Mouse (Mus musculus) frontal cortex, postnatal 25 days (tissue): ENCODE data around the gene Senp3.
"Not testable (repeated sequence)": the region's sequence is repeated elsewhere in the genome, so short reads cannot be mapped to it uniquely, and the experiment has no call there.

Source experiments
- DNase-seq, 2 experiments: peaks; one replicate each; pipeline ENCODE4 v3.0.0; 2022; ENCODE audit warnings: low spot score in 2 of 2

The Senp3 gene

DNA sequence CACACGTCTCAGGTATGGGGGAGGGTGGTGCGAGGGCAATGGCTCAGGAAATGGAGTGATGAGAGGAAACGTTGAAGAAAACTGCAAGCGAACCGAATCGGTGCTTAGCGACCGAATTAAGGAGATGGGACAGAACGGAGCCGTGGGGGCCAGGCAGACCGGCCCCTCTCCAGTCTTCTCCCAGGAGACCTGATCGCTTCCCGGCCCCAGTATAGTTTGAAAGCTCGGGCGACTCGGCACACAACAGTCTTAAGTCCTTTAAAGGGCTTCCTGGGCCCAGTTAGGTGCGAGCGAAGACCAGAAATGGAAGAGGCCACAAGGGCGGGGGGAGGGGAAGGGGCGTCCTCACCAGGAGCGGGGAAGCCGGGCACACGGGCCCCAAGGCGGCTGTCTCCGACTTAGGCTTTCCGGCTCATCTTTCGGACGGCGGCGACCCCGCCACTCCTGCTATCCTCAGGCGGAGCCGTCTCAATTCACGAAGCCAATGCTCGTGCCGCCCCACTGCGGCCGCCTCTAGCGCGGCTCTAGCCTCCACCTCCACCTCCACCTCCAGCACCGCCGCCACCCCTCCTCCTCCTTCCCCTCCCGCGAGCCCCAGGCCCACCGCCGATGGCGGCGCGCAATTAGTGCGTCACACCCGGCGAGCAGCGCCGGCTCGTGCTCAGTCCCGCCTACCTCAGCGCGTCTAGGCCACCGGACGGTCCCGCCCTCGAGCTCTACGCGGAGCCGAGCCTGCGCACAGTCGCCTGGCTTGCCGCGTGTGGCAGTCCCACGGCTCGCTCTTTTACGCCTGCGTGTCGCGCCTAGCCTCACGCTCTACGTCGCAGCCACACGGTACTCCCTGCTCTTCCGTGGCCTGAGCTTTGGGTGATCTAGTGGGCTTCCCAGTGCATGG, at the start of gene Senp3:
Gene Senp3, minus strand, starts transcription at position 771 of the 895 bp plus-strand sequence.
- DNase-seq = peak; percentile 87 to 95

DNA sequence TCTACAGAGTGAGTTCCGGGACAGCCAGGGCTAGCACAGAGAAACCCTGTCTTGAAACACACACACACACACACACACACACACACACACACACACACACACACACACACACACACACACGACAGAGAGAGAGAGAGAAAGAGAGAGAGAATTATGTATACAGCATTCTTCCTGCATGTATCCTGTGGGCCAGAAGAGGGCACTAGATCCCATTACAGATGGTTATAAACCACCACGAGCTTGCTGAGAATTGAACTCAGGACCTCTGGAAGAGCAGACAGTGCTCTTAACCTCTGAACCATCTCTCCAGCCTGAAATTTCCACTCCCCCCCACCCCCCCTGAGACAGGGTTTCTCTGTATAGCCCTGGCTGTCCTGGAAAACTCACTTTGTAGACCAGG, 49.5 kb upstream of the Senp3 start:
- DNase-seq = not testable (repeated sequence)

DNA sequence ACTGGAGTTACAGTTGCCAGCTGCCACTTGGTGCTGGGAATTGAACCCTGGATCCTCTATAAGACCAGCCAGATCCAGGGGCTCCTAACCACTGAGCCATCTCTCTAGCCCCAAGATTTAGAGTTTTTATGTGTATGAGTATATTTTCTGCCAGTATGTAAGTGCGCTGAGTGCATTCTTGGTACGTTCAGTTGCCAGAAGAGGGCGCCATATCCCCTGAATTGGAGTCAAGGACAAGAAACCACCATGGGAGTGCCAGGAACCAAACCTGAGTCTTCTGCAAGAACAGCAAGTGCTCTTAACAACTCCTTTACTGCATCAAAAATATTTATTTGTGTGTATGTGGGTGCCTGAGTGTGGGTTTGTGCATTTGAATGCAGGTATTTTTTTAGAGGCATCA, 47.2 kb upstream of the Senp3 start:
- no peak for DNase-seq

DNA sequence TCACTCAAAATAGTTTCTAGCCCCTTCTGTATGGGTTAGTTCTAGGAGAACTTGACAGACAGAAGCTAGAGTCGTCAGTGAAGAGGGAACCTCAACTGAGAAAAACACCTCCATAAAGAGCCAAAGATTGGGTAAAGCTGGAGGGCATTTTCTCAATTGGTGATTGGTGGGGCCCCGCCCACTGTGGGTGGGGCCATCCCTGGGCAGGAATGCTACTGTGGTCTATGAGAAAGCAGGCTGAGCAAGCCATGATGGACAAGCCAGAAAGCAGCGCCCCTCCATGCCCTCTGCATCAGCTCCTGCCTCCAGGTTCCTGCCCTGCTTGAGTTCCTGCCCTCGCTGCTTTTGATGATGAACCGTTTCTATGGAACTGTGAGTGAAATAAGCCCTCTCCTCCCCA, 44.1 kb upstream of the Senp3 start:
- DNase-seq = no peak

DNA sequence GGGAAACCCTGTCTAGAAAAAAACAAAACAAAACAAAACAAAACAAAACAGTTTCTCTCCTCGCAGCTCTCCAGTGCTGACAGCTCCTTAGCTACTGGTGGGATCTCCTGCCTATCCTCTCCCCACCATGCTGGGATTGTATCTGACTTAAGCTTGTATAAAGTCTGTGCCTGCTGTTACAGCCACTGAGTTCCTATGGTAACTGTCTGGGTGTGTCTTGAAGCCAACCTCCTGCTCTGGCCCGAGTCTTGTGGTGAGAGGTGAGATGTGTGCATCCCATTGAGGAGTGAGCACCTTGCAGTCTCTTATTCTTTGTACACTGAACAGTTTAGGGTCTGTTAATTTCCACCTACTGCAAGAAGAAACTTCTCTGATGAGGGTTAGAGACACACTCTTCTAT, 41.2 kb upstream of the Senp3 start:
- no peak for DNase-seq

DNA sequence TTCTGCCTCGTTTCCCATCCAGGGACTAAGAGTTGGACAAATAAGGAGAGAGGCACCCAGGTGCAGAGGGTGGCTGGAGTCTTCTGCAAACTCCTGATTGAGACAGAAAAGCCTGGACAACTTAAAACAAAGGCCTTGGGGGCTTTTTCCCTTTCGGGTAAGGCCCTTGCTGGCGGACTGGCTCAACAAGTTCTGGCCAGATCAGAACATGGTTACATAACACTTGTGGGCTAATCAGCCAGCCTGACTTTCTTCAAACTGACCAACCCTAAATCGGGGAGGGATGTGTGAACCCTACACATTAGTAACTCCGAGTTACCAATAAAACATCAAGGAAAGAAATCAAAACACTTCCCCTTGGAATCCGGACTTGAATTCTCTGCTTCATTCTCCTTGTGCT, 39.0 kb upstream of the Senp3 start:
- DNase-seq = no peak

DNA sequence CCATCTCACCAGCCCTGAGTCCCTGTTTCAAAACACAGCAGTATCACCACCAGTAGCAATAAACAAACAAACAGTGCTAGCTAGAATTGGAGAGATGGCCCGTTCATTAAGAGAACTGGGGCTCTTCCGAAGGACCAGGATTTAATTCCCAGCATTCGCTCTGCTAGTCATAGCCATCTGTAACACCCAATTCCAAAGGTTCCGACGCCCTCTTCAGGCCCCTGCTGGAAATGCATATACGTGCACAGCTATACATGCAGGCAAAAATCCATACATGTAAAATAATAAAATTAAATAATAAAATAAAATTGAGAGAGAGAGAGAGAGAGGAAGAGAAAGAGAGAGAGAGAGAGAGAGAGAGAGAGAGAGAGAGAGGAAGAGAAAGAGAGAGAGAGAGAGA, 37.5 kb upstream of the Senp3 start:
- no peak for DNase-seq

DNA sequence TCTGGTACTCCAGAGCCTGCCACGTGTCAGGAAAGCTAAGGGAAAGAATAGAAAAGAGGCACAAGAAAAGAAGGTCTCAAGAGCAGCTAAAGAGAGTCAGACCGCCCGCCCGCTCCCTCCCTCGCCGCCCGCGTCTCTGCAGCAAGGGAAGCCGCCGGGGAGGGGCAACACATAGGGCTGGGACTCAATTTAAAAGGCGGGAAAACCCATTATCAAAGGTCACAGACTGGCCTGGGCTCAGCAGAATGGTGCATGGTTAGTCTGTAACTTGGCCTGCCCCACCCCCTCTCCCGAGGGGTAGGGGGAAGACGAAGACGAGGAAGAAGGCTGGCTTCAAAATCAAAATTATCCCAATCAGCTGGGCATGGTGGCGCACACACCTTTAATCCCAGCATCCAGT, 36.8 kb upstream of the Senp3 start:
- DNase-seq = no peak

DNA sequence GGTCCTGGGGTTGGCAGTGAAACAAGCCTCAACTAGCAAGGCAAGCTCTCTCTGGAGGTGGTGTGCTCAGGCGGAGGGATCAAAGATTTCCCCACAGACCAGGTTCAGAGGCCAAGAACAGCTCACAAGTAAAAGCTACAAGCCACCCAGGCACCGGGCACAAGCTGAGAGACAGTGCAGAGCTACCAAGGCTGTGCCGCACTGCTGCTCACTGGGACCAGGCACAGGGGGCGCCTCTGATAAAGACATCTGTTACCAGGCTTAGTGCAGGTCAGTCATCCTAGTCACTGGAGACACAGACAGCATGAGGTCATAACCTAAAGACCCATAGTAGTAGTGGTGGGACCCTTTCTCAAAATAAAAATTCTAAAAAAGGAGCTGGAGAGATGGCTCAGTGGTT, 35.1 kb upstream of the Senp3 start:
- DNase-seq = no peak

DNA sequence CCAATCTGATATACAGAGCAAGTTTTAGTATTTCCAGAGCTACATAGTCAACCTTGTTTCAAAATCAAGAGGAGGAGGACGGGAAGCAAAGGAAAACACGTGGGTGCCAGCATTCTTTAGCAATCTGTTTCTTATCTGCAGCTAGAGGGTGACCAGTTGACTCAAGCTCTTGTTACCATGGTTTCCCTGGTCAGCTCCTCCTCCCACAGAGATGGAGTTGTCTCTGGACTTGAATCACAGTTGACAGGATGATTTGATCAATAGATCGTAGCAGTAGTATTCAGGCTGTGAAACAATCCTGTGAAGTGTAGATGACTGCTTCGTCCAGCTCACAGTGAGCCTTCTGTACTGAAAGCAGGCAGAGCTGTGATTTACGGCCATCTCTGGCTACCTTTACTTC, 34.0 kb upstream of the Senp3 start:
- DNase-seq = no peak

DNA sequence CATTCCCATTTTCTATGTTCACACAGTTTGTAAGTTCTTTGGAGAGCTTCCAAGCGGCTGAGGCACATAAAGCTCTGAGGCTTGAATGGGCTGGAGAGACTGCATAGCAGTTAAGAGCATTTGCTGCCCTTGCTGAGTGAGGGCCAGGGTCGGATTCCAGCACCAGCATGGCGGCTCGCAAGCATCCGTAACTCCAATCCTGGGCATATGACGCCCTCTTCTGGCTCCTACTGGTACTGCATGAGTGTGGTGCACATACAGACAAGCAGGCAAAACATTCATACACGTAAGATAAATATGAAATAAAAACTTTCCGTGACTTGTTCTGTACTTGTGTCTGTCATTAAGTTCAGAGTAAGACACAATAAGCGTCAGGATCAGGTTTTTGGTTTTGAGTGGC, 33.6 kb upstream of the Senp3 start:
- DNase-seq = no peak

DNA sequence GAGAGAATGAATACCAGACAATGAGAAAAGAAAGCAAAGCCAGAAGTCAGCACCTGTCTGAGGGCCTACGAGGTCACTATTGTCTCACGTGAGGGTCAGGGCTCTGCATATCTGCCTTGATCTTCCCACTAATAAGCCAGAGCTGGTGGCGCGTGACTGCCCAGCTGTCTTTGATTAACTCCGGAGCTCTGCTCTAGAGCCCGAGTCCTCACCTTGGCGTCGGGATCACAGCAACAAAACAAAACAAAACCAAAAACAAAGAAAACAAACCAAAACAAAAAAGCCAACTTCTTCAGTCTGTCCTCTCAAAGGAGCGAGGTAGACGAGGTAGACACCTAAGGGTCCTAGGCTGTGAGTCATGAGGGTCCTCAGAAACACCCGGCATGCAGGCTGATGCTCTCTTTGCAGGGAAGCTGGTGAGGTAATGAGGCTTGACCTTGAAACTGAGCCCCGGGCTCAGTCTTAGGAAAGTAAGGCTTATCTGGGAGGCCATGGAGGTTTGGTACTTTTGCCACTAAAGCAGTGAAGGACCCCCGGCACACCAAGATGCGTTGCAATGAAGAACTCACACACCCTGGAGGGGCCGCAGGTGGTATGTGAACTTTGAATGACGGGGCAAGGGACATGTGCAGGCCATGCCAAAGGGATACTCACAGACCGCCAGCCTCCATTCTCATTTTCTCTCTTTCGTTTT, 32.9 kb upstream of the Senp3 start:
- no peak for DNase-seq

DNA sequence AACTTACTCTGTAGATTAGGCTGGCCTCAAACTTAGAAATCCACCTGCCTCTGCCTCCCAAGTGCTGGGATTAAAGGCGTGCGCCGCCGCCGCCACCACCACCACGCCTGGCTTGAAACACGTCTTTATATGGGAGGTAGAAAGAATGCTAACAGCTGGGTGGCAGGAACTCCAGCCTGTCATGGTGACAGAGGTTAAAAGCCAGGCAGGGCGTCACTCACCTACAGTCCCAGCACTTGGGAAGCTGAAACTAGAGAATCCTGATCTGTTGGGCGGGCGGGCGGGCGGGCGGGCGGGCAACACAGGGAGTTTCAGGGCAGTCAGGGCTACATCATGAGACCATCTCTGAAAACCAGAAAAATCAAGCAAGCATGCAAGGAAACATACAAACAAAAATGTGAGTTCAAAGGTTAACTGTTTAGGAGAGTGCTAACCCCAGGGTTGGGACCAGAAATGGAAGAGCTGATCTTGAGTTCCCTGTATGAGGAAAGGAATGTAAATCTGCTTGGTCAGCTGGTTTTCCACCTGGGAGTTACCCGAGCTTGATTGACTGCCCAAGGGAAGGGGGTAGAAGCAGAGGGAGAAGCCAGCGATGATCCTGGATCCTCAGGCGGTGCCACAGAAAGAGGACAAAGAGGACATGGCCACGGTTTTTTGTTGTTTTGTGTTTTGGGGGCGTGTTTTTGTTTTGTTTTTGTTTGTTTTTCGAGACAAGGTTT, 31.2 kb upstream of the Senp3 start:
- DNase-seq = no peak

DNA sequence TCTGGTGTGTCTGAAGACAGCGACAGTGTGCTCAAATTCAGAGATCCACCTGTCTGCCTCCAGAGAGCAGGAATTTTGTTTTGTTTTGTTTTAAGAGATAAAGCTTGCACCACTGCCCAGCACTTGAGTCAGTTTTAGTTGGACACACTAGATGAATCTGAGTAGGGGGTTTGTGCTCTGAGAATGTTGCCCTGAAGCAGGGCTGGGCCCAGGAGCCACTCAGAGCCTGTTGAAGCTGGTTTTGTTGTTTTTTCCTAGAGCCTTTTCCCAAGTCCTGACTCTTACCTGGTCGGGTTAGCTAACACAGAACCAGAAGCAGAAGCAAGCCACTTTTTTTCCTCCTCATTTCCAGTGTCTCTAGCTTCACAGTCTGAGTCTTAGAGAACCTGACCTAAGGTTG, 29.2 kb upstream of the Senp3 start:
- no peak for DNase-seq

DNA sequence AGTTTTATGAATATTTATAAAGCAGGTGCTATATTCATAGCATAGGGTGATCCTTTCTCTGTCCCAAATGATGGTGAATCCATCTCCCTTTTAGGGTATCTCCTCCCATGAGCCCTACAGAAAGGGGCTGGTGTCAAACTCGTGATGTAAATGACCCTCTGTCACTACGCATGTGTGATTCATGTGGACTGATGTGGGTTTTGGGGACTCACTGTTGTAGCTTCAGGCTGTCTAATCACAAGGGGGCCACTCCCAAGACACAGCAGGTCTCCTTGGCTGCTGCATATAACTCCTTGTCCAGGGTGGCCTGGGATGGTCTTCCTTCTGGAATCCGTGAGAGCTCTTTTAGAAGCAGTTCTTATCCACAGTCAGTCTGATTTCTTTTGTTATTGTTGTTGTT, 28.6 kb upstream of the Senp3 start:
- DNase-seq = no peak

DNA sequence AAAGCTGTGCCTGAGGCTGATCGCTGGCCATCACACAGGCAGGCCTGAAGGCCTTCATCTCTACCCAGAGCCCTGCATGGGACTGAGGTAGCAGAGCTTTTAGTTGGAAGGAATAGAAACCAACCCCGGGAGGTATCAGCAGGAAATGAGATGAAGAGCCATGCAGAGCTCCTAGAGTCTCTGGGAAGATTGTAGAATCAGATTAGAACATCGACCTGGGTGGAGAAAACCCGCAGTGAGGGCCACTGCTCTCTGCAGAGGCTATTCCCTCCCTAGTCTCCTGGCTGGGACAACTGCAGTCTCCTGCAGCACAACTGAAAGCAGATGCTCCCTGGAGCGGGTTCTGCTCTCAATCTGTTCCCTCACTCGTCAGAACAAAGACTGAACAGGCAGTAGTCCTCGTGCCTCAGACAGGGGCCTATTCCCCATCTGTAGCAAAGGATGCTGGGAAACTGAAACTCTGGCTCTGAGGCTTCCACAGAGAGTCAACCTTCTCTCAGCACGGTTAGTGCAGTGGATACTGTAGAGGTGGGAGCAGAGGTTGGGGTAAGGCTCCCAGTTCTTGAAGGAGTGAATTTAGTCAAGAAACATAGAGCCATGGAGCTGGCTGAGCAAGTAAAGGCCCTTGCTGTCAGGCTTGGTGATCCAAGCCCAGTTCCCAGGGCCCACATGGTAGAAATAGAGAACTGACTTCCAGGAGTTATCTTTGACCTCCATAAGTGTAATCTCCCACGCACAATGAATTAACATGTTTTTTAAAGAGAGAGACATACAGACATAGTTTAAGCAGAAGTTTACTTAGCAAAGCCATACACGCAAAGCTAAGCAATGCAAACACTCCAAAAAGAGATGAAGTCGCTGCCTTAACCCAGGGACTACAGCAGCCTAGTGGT, 27.9 kb upstream of the Senp3 start:
- no peak for DNase-seq

DNA sequence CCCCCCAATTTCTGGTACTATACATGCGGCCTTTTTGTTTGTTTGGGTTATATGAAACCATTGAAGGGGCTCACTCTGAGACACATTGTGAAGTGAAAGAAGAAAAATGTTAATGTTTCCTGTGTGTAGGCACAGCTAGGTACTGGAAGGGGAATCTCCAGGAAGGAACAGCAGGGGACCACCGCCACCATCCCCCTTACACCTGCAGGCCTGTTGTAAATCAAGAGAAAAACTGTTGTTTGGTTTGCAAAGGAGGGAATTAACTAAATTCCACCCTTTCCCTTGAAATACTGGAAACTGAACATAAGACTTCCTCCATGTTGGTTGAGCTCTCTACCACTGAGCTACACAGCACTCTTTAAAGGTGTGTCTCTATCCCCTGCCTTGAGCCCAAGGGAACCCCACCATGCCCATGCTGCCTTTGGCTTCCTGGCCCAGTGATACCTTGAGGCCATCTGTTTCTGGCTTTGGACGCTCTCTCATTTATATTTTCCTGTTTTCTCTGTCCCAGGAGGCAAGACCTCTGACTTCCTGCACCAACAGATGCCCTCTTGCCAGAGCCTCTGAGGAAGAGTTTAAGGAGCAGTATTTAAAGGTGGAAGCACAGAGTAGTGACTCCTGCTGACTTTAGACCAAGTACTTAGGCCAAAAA, 26.9 kb upstream of the Senp3 start:
- DNase-seq = no peak

DNA sequence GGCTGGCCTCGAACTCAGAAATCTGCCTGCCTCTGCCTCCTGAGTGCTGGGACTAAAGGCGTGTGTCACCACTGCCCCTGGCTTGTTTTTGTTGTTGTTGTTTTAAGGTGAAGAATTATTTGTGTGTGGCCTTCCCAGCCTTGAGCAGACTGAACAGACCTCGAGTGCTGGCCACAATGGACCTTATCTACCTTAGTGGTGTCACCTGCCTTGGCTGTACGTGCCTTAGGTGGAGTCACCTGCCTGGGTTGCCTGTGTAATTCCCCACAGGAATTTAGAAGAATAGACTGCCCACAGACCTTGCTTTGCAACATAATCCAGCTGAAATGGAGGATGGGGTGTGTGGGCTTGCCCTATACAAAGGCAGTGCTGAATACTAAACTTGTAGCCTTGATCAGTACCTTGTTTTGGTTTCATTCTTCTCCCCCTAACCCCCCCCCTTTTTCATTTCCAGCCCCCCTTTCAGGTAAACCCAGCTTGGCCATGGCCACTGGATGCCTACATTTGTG, 26.0 kb upstream of the Senp3 start:
- DNase-seq = no peak

DNA sequence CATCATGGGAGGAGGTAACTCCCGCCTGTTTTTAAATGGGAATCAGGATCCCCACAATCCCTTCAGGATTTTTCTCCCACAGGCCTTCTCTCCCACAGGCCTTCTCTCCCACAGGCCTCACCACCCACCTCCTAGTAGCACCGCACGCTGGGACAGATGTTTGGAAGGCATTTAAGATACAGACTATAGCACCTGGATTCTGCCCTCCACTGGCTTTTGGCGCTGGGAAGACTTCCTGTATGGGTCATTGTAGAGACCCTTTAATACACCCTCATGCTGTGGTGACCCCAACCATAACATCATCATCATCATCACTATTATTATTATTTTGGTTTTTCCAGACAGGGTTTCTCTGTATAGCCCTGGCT, 25.6 kb upstream of the Senp3 start:
- DNase-seq = no peak

DNA sequence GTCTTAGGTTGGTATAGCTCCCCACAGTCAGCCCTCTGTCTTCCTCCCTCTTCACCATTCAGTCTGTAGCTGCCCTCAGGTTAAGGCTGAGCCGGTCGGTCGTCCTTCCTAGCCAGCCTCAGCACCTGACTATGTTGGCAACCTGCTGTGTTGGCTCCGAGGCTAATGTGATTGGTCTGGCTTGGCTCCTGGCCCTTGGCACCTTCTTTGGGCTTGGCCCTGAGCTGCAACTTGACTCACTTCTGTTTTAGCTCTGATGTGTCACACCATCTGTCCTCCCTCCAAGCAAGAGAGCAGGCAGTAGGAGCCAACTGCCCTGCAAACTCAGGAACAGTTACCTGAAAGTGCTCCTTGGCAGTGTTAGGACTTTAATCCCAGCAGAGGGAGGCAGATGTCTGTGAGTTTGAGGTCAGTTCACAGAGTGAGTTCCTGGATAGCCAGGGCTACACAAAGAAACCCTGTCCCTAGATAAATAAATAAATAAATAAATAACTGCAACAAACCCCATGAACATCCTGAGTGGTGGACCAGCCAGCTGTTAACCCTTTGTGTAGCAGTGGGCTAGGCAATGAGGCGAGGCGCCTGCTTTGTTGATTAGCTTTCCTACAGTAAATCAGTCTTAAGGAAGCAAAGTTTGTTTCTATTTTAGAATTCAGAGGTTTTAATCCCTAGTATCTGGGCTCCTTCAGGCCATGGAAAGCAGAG, 25.0 kb upstream of the Senp3 start:
- DNase-seq = no peak
